Mouse (Mus musculus) hindbrain, embryonic 13.5 days (tissue): ENCODE measurements around the gene Hsd11b1. TPM values are rescaled to one million over a fixed set of nuclear protein-coding genes. Genes with fewer than 3 reads are reported as not detected.
A peak's percentile ranks its signal among the peaks of the same experiment; 100 is the strongest.

Experiments used
- ATAC-seq: fragments of 200-750 bp; cut with Nextera tagmentation; 2 replicates; pipeline ENCODE4 v1.8.0; 2017; ENCODE audit warnings: moderate TSS enrichment; ENCODE audit not compliant: low FRiP score
- H3K27ac ChIP-seq: fragments of 300-500 bp; sonication (generic); 2 replicates; pipeline ENCODE4 v1.5.1; 2015; ENCODE audit warnings: inconsistent platforms, mild to moderate bottlenecking, moderate library complexity
- H3K27me3 ChIP-seq: fragments of 300-500 bp; sonication (generic); 2 replicates; pipeline ENCODE4 v1.6.1; 2015; ENCODE audit warnings: mild to moderate bottlenecking, inconsistent platforms
- H3K36me3 ChIP-seq: fragments of 300-500 bp; sonication (generic); 2 replicates; pipeline ENCODE4 v1.6.1; 2015; ENCODE audit warnings: mild to moderate bottlenecking, inconsistent platforms
- H3K4me1 ChIP-seq: fragments of 300-500 bp; sonication (generic); replicated peaks from 2 replicates; pipeline ENCODE4 v1.6.1; 2015; ENCODE audit warnings: inconsistent platforms
- H3K4me2 ChIP-seq: fragments of 300-500 bp; sonication (generic); 2 replicates; pipeline ENCODE4 v1.6.1; 2015; ENCODE audit warnings: inconsistent platforms, mild to moderate bottlenecking, moderate library complexity
- H3K4me3 ChIP-seq: fragments of 300-500 bp; sonication (generic); 2 replicates; pipeline ENCODE4 v1.5.1; 2015; ENCODE audit warnings: mild to moderate bottlenecking, inconsistent platforms
- H3K9ac ChIP-seq: fragments of 300-500 bp; sonication (generic); 2 replicates; pipeline ENCODE4 v1.6.1; 2015; ENCODE audit warnings: mild to moderate bottlenecking, inconsistent platforms
- H3K9me3 ChIP-seq: fragments of 300-500 bp; sonication (generic); 2 replicates; pipeline ENCODE4 v1.6.1; 2016; ENCODE audit warnings: inconsistent platforms
- WGBS: fragments of 180-500 bp; shearing (Covaris S2); methylation state at CpG from one replicate; pipeline ENCODE4 v1.1.7; 2015; 5-methylcytosine and 5-hydroxymethylcytosine counted together
- polyA plus RNA-seq: library from polyadenylated mRNA; unstranded; fragments of >200 nt; fragmentation: Nextera tagmentation; extraction: Ambion mirVana; gene quantifications from 2 replicates; pipeline ENCODE4 v1.2.1, GENCODE M21; 2015

Hsd11b1 gene
- polyA plus RNA-seq, 1 experiment from 2014 or later = not detected

DNA sequence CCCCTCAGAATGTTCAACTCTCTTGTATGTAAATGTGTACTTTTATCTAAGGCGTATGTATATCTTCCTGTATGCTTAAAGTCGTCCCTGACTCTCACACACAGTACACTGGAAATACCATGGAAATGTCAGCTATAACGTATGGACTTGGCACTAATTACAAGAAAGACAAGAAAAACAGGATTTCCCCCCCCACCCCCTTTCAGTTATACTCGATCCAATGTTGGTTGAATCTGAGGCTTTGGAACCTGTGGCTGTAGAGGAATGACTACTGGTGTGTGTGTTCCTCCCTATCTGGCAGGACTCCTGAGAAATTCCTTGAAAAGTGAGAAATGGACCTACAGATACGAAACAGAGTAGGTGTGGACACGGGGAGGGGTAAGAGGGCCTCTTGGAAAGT lies 75.6 kb downstream of the Hsd11b1 start:
- no peaks in the 10 kb centered on the region; the same call in 1 of the 2 replicates for H3K27me3 ChIP-seq
- no peak for ATAC-seq
- no peak overlapping the region; the same call in 1 of the 2 replicates for H3K27ac ChIP-seq
- no peak overlapping the region for H3K4me2 ChIP-seq
- no peak overlapping the region for H3K4me3 ChIP-seq
- 88% methylated on average over 6 of the region's 6 CpGs for WGBS
- H3K9me3 ChIP-seq = no peaks in the 10 kb centered on the region
- peaks cover 8% of the 10 kb centered on the region for H3K4me1 ChIP-seq
- H3K9ac ChIP-seq = no peak overlapping the region
- H3K36me3 ChIP-seq = no peaks in the 10 kb centered on the region

DNA sequence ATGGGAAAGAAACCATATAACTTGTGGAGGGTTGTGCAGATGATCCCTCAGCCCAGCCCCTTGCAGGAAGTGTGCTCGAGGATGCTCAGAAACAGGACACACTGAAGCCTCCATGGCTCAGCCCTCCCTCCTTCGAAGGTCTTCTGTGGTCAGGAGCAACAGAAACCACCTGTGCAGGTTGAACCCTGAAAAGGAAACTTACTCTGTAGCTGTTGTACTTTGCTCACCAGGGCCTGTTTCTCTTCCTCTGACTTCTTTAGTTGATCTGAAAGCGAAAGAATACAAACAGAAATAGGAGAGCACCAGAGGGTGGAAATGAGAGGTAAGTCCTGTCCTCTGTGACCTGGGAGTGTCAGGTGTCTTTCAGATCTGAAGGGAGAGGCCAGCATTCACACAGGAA lies 82.8 kb downstream of the Hsd11b1 start:
- no peaks in the 10 kb centered on the region; the same call in 1 of the 2 replicates for H3K27me3 ChIP-seq
- no peaks in the 10 kb centered on the region for H3K9me3 ChIP-seq
- no peaks in the 10 kb centered on the region for H3K36me3 ChIP-seq
- no peak overlapping the region for H3K4me3 ChIP-seq
- H3K27ac ChIP-seq = no peak overlapping the region
- no peak for ATAC-seq
- H3K4me1 ChIP-seq = no peaks in the 10 kb centered on the region; the same call in 1 of the 2 replicates
- no peak overlapping the region for H3K4me2 ChIP-seq
- no peak overlapping the region for H3K9ac ChIP-seq
- 84% methylated on average over 3 of the region's 3 CpGs for WGBS

DNA sequence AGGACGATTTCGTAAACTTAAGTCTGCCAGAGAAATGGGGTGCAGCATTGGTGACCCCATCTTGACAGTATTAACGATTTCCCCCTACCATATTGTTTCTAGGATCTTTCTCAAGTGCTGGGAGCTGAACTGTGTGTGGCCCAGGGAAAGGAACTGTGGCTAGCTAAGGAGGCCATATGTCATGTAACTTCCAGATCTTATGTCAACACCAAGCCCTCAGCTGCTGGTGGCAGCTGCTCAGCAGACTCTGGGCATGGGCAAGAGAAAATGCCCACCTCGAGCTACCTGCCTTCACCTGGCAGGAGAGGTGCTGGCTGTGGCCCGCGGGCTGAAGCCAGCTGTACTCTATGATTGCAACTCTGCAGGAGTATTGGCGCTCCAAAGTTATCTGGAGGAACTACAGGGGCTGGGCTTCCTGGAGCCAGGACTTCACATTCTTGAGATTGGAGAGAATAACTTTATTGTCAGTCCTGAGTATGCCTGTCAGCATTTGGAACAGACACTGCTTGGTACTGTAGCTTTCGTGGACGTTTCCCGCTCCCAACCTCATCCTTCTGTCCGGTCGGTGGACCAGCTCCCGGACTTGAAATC lies 89.6 kb downstream of the Hsd11b1 start:
- Histone ChIP-seq H3K27ac (peak overlapping the region; percentile 81; the same call in 1 of the 2 replicates), H3K4me2 (peak overlapping the region; percentile 66), H3K4me3 (peak overlapping the region; percentile 71), H3K27me3 (no peaks in the 10 kb centered on the region), H3K36me3 (no peaks in the 10 kb centered on the region), H3K9ac (peak overlapping the region; percentile 69), H3K9me3 (no peaks in the 10 kb centered on the region), H3K4me1 (peaks cover 40% of the 10 kb centered on the region)
- WGBS = 94% methylated on average over 13 of the region's 13 CpGs
- ATAC-seq = no peak

DNA sequence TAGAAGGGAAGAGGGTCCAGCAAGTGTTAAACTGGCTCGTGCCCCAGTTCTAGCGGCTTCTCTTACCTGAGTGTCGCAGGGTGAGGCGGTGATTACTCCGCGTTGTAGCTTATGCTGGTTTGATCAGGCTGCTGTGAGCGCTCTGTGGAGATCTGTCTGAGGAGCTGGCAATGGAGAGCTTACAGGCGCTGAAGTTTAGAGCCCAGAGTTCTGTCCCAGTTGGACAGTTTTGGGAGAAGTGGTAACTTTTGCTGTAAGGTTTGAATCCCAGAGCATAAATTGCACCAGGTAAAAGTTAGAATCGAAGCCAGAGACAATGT lies 90.1 kb downstream of the Hsd11b1 start:
- Histone ChIP-seq H3K27ac (peak overlapping the region; percentile 81), H3K4me3 (peak overlapping the region; percentile 71), H3K27me3 (no peaks in the 10 kb centered on the region), H3K4me2 (peak overlapping the region; percentile 66), H3K4me1 (peaks cover 43% of the 10 kb centered on the region), H3K36me3 (no peaks in the 10 kb centered on the region), H3K9ac (peak overlapping the region; percentile 69), H3K9me3 (no peaks in the 10 kb centered on the region)
- ATAC-seq = no peak
- WGBS = 22% methylated on average over 9 of the region's 9 CpGs

DNA sequence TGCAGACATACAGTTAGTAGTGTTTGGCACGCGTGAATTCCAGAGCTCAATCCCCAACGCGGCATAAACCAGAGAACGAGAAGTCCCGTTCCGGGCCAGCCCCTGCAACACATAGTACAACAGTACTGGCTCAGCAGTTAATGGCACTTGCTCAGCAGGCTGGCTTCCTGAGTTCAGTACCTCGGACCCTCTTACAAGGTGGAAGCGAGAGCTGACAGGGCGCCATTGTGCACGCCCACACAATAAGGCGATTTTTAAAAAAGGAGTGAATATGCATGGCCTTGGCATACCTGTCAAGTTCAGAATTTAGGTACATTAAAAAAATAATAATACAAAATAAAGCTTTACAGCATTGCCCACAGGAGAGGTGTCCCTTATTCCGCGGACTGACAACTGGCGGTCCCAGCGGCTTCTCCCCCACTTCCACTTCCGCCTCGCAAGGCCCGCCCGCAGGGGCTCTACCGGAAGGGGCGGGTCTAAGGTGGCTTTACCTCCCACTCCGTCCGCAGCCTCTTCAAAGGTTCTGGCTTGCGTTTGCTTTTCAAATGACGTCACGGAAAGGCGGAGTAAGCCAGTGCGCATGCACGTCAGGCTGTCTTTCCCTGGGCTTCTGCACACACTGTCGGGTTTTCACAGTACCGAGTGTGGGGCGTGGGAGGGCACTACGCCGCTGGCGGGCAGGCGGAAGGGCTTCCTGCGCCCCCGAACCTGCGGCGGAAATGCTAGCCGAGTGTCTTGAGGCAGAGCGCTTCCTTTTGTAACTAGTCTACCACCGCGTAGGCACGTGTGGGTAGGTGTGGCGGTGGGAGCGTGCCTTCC lies 90.7 kb downstream of the Hsd11b1 start:
- Histone ChIP-seq H3K4me2 (peak overlapping the region; percentile 66), H3K36me3 (no peaks in the 10 kb centered on the region), H3K27ac (peak overlapping the region; percentile 81), H3K9me3 (no peaks in the 10 kb centered on the region), H3K9ac (peak overlapping the region; percentile 87), H3K4me3 (peak overlapping the region; percentile 71), H3K4me1 (peaks cover 43% of the 10 kb centered on the region), H3K27me3 (no peaks in the 10 kb centered on the region)
- peak; percentile 99 for ATAC-seq
- 1% methylated on average over 48 of the region's 48 CpGs for WGBS

Other genes with a start within 250 kb of the Hsd11b1 start
- 7.5 and 7.8 TPM in 2 replicates for gene Syt14, start 228.3 kb downstream of the Hsd11b1 start, polyA plus RNA-seq
- 7.1 and 7.4 TPM in 2 replicates for gene Diexf, start 133.8 kb downstream of the Hsd11b1 start, polyA plus RNA-seq
- gene Irf6, start 111.0 kb downstream of the Hsd11b1 start, polyA plus RNA-seq = 0.62 and 0.82 TPM in 2 replicates
- gene A130010J15Rik, start 96.0 kb downstream of the Hsd11b1 start, polyA plus RNA-seq = 12.9 and 13.5 TPM in 2 replicates
- gene Traf3ip3, start 62.4 kb downstream of the Hsd11b1 start, polyA plus RNA-seq = 2.1 and 2.8 TPM in 2 replicates
- 0.18 and 0.73 TPM in 2 replicates for gene Lamb3, start 56.4 kb downstream of the Hsd11b1 start, polyA plus RNA-seq
- gene G0s2, start 9.1 kb upstream of the Hsd11b1 start, polyA plus RNA-seq = 6.2 and 6.5 TPM in 2 replicates
- gene Camk1g, start 106.2 kb upstream of the Hsd11b1 start, polyA plus RNA-seq = 31.7 and 35.5 TPM in 2 replicates